Mouse (Mus musculus) limb, embryonic 14.5 days (tissue): ENCODE measurements around the gene Ptprt. TPM values are rescaled to one million over a fixed set of nuclear protein-coding genes. Genes with fewer than 3 reads are reported as not detected.

Experiments used
- ATAC-seq: fragments of 200-750 bp; cut with Nextera tagmentation; 2 replicates; pipeline ENCODE4 v1.8.0; 2017; ENCODE audit warnings: low read depth, moderate number of reproducible peaks, moderate TSS enrichment; ENCODE audit not compliant: low FRiP score
- DNase-seq: peaks from one replicate; pipeline ENCODE4 v3.0.0-alpha.2; 2015; ENCODE audit warnings: low spot score
- H3K27ac ChIP-seq: fragments of 300-500 bp; sonication (generic); replicated peaks from 2 replicates; pipeline ENCODE4 v1.5.1; 2014; ENCODE audit warnings: low read depth, mild to moderate bottlenecking, low read length, moderate library complexity, mixed read lengths
- H3K27me3 ChIP-seq: fragments of 300-500 bp; sonication (generic); 2 replicates; pipeline ENCODE4 v1.6.1; 2014; ENCODE audit warnings: low read length, mixed read lengths; ENCODE audit not compliant: control insufficient read depth, insufficient read depth
- H3K36me3 ChIP-seq: fragments of 300-500 bp; sonication (generic); 2 replicates; pipeline ENCODE4 v1.6.1; 2014; ENCODE audit warnings: mild to moderate bottlenecking, low read length, moderate library complexity, mixed read lengths; ENCODE audit not compliant: control insufficient read depth, insufficient read depth
- H3K4me1 ChIP-seq: fragments of 300-500 bp; sonication (generic); 2 replicates; pipeline ENCODE4 v1.6.1; 2014; ENCODE audit warnings: antibody characterized with exemption, low read length, mixed read lengths; ENCODE audit not compliant: control insufficient read depth, insufficient read depth
- H3K4me2 ChIP-seq: fragments of 300-500 bp; sonication (generic); replicated peaks from 2 replicates; pipeline ENCODE4 v1.6.1; 2014; ENCODE audit warnings: low read depth, mild to moderate bottlenecking, low read length, moderate library complexity; ENCODE audit not compliant: severe bottlenecking
- H3K4me3 ChIP-seq: fragments of 300-500 bp; sonication (generic); replicated peaks from 2 replicates; pipeline ENCODE4 v1.5.1; 2014; ENCODE audit warnings: low read length
- H3K9ac ChIP-seq: fragments of 300-500 bp; sonication (generic); 2 replicates; pipeline ENCODE4 v1.6.1; 2014; ENCODE audit warnings: mild to moderate bottlenecking, low read depth, low read length, moderate library complexity; ENCODE audit not compliant: severe bottlenecking
- H3K9me3 ChIP-seq: fragments of 300-500 bp; sonication (generic); 2 replicates; pipeline ENCODE4 v1.6.1; 2016; ENCODE audit warnings: low read length; ENCODE audit not compliant: control insufficient read depth
- POLR2A ChIP-seq: fragments of 200-500 bp; IDR thresholded peaks from 2 replicates; pipeline ENCODE4 v1.8.0; 2012; ENCODE audit warnings: inconsistent platforms, mild to moderate bottlenecking, moderate library complexity, borderline replicate concordance; ENCODE audit not compliant: insufficient read depth, insufficient read length; ENCODE audit errors: extremely low read depth
- WGBS: fragments of 180-500 bp; shearing (Covaris S2); extraction: QIAGEN DNeasy Blood & Tissue Kit; methylation state at CpG from one replicate; pipeline ENCODE4 v1.1.7; 2014; 5-methylcytosine and 5-hydroxymethylcytosine counted together
- polyA plus RNA-seq, 2 experiments: library from polyadenylated mRNA; depleted of rRNA in 1 of 2; stranded (reverse) in 1 of 2; unstranded in 1 of 2; fragments of >200 nt; fragmentation: Nextera tagmentation in 1 of 2; extraction: Ambion mirVana in 1 of 2; gene quantifications; 2 replicates each; pipeline versions ENCODE4 v1.2.1 to v1.2.3; 2012 to 2014

The Ptprt gene
- polyA plus RNA-seq, 2 experiments, result 2.2 to 3.1 TPM

- ATAC-seq (no peak), DNase-seq (no peak)
- no peaks in the 10 kb centered on the region for H3K9me3 ChIP-seq
- no peaks in the 10 kb centered on the region for H3K36me3 ChIP-seq
- no peak overlapping the region for H3K4me2 ChIP-seq
- no peak for TF ChIP-seq POLR2A
- H3K4me3 ChIP-seq, result no peak overlapping the region
- H3K27me3 ChIP-seq, result no peaks in the 10 kb centered on the region
- 44% methylated on average over 1 of the region's 1 CpGs for WGBS
- no peak overlapping the region for H3K27ac ChIP-seq
- no peak overlapping the region for H3K9ac ChIP-seq
- no peaks in the 10 kb centered on the region for H3K4me1 ChIP-seq
These were observed 217.8 kb downstream of the Ptprt start for GRCm38 (mm10) chr2:162443106-162443505.

- 95% methylated on average over 3 of the region's 3 CpGs for WGBS
- no peak overlapping the region for H3K27ac ChIP-seq
- H3K36me3 ChIP-seq, result no peaks in the 10 kb centered on the region
- H3K4me1 ChIP-seq, result no peaks in the 10 kb centered on the region
- no peak for TF ChIP-seq POLR2A
- ATAC-seq (no peak), DNase-seq (no peak)
- no peak overlapping the region for H3K4me3 ChIP-seq
- H3K9ac ChIP-seq, result no peak overlapping the region
- no peaks in the 10 kb centered on the region for H3K27me3 ChIP-seq
- no peak overlapping the region for H3K4me2 ChIP-seq
- H3K9me3 ChIP-seq, result no peaks in the 10 kb centered on the region
These were observed 224.3 kb downstream of the Ptprt start for GRCm38 (mm10) chr2:162436646-162437045.

DNA sequence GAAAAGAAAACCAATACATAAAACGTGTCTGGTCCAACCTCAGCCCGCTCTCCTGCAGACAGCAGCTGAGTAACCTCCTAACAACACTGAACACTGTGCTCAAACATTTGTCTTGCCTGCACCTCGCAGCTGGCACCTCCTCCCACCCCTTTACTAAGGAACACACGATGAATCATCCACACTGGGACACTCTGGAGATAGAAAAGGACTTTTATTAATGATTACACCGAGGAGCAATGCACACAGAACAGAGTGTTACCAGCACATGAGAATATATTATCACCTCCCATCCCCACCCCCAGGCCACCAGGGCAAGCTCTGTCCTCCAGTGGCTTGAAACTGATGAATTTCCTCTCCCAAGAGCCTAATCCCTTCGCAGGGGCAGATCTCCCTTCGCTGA, 230.8 kb downstream of the Ptprt start:
- no peak overlapping the region for H3K4me3 ChIP-seq
- no peak for ATAC-seq
- no peak overlapping the region for H3K9ac ChIP-seq
- H3K27me3 ChIP-seq, result no peaks in the 10 kb centered on the region
- no peaks in the 10 kb centered on the region for H3K4me1 ChIP-seq
- 71% methylated on average over 7 of the region's 7 CpGs for WGBS
- no peaks in the 10 kb centered on the region for H3K9me3 ChIP-seq
- H3K4me2 ChIP-seq, result no peak overlapping the region
- no peaks in the 10 kb centered on the region for H3K36me3 ChIP-seq
- no peak overlapping the region for H3K27ac ChIP-seq
- TF ChIP-seq POLR2A, result no peak
- DNase-seq, result no peak

DNA sequence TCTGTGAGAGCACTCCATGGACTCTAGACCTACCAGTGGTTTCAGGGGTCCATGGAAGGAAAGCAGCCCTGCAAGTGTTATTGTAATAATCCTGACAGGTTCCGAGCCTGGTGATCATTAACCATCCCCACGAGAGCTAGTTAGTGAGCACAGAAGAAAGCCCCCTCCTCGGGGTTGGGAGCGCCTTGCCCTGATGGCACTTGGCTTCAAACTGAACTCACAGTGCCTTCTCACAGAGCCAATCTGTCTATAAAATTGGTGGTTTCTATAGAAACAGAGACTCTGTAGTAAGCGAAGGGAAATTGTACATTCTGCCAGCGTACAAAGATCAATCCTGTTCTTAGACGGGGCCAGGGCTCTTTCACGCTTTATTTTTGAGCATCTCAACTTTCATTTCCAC, 234.8 kb downstream of the Ptprt start:
- Histone ChIP-seq H3K36me3 (no peaks in the 10 kb centered on the region), H3K9ac (no peak overlapping the region), H3K4me2 (no peak overlapping the region), H3K4me3 (no peak overlapping the region), H3K4me1 (no peaks in the 10 kb centered on the region), H3K27ac (no peak overlapping the region), H3K9me3 (no peaks in the 10 kb centered on the region), H3K27me3 (no peaks in the 10 kb centered on the region)
- ATAC-seq, result no peak
- TF ChIP-seq POLR2A, result no peak
- 53% methylated on average over 8 of the region's 8 CpGs for WGBS
- DNase-seq, result no peak

DNA sequence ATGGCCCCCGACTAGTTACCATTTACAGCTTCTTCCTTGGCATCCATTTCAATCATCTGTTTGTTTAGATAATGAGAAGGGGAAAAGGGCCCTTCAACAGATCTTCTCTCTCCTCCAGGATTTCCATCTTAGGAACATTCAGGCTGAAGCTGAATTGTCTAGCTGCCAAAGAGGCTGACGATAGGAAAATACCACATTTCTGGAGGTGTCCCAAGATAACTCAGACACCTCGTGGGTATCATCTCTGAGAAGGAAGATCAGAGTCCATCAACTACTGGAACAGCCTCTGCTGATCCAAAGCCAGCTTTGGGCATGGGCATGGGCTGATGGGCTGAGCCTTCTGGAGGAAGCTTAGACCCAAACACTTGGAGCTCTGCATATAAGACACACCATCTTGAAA, 242.8 kb downstream of the Ptprt start:
- Histone ChIP-seq H3K4me1 (no peaks in the 10 kb centered on the region), H3K27ac (no peak overlapping the region), H3K36me3 (no peaks in the 10 kb centered on the region), H3K9ac (no peak overlapping the region), H3K4me3 (no peak overlapping the region), H3K4me2 (no peak overlapping the region), H3K27me3 (no peaks in the 10 kb centered on the region), H3K9me3 (no peaks in the 10 kb centered on the region)
- 72% methylated on average over 3 of the region's 3 CpGs for WGBS
- TF ChIP-seq POLR2A, result no peak
- DNase-seq (no peak), ATAC-seq (no peak)
